Mouse (Mus musculus): ENCODE results near the gene Dnase1. TPM values are rescaled to one million over a fixed set of nuclear protein-coding genes. Genes with fewer than 3 reads are reported as not detected.

The Dnase1 gene
- polyA plus RNA-seq (2014; fragmentation: Illumina TruSeq; extraction: RNeasy Lipid Tissue Mini Kit (QIAGEN cat#74804); ENCODE audit: insufficient read depth, low read depth, low replicate concordance), result not detected

GRCm38 (mm10) chr16:4036807-4037206, at the start of gene Dnase1:
Gene Dnase1 (plus strand): TSS chr16:4036942.

GRCm38 (mm10) chr16:4003489-4004398, 33.0 kb upstream of the Dnase1 start, which contains the start of gene Slx4:
Gene Slx4 (minus strand): TSS chr16:4003770.

GRCm38 (mm10) chr16:4077384-4078061, 40.8 kb downstream of the Dnase1 start, which contains the start of gene Trap1:
Gene Trap1 (minus strand): TSS chr16:4077827.

Other genes starting within 250 kb of the Dnase1 start
- not detected for gene Olfr15, start 206.1 kb upstream of the Dnase1 start, polyA plus RNA-seq (2014; fragmentation: Illumina TruSeq; extraction: RNeasy Lipid Tissue Mini Kit (QIAGEN cat#74804); ENCODE audit: insufficient read depth, low read depth, low replicate concordance)
- gene Zfp174, start 189.7 kb upstream of the Dnase1 start, polyA plus RNA-seq (2014; fragmentation: Illumina TruSeq; extraction: RNeasy Lipid Tissue Mini Kit (QIAGEN cat#74804); ENCODE audit: insufficient read depth, low read depth, low replicate concordance), result 0.40 TPM
- gene Naa60, start 164.6 kb upstream of the Dnase1 start, polyA plus RNA-seq (2014; fragmentation: Illumina TruSeq; extraction: RNeasy Lipid Tissue Mini Kit (QIAGEN cat#74804); ENCODE audit: insufficient read depth, low read depth, low replicate concordance), result 27.7 TPM
- gene Zfp597, start 152.4 kb upstream of the Dnase1 start, polyA plus RNA-seq (2014; fragmentation: Illumina TruSeq; extraction: RNeasy Lipid Tissue Mini Kit (QIAGEN cat#74804); ENCODE audit: insufficient read depth, low read depth, low replicate concordance), result 6.5 TPM
- 0.39 TPM for gene Gm20695, start 152.3 kb upstream of the Dnase1 start, polyA plus RNA-seq (2014; fragmentation: Illumina TruSeq; extraction: RNeasy Lipid Tissue Mini Kit (QIAGEN cat#74804); ENCODE audit: insufficient read depth, low read depth, low replicate concordance)
- gene 1700037C18Rik, start 128.3 kb upstream of the Dnase1 start, polyA plus RNA-seq (2014; fragmentation: Illumina TruSeq; extraction: RNeasy Lipid Tissue Mini Kit (QIAGEN cat#74804); ENCODE audit: insufficient read depth, low read depth, low replicate concordance), result 15.3 TPM
- 17.5 TPM for gene Cluap1, start 128.1 kb upstream of the Dnase1 start, polyA plus RNA-seq (2014; fragmentation: Illumina TruSeq; extraction: RNeasy Lipid Tissue Mini Kit (QIAGEN cat#74804); ENCODE audit: insufficient read depth, low read depth, low replicate concordance)
- gene Nlrc3, start 60.3 kb upstream of the Dnase1 start, polyA plus RNA-seq (2014; fragmentation: Illumina TruSeq; extraction: RNeasy Lipid Tissue Mini Kit (QIAGEN cat#74804); ENCODE audit: insufficient read depth, low read depth, low replicate concordance), result 1.00 TPM
- gene Slx4, start 33.2 kb upstream of the Dnase1 start, polyA plus RNA-seq (2014; fragmentation: Illumina TruSeq; extraction: RNeasy Lipid Tissue Mini Kit (QIAGEN cat#74804); ENCODE audit: insufficient read depth, low read depth, low replicate concordance), result 5.6 TPM
- gene Trap1, start 40.9 kb downstream of the Dnase1 start, polyA plus RNA-seq (2014; fragmentation: Illumina TruSeq; extraction: RNeasy Lipid Tissue Mini Kit (QIAGEN cat#74804); ENCODE audit: insufficient read depth, low read depth, low replicate concordance), result 39.3 TPM
- gene Crebbp, start 177.1 kb downstream of the Dnase1 start, polyA plus RNA-seq (2014; fragmentation: Illumina TruSeq; extraction: RNeasy Lipid Tissue Mini Kit (QIAGEN cat#74804); ENCODE audit: insufficient read depth, low read depth, low replicate concordance), result 4.2 TPM